Mouse (Mus musculus) bone marrow, adult 2 months (tissue): ENCODE measurements around the gene Myo15.

Experiments
- CTCF ChIP-seq: fragments of 200-500 bp; IDR thresholded peaks from 2 replicates; pipeline ENCODE4 v1.5.1; 2011; ENCODE audit warnings: low read length, control low read depth; ENCODE audit not compliant: control insufficient read depth, insufficient read depth
- POLR2A ChIP-seq: fragments of 200-500 bp; IDR thresholded peaks from 2 replicates; pipeline ENCODE4 v1.6.1; 2011; ENCODE audit warnings: low read depth, mild to moderate bottlenecking, control low read depth, low read length, borderline replicate concordance; ENCODE audit not compliant: control insufficient read depth

DNA sequence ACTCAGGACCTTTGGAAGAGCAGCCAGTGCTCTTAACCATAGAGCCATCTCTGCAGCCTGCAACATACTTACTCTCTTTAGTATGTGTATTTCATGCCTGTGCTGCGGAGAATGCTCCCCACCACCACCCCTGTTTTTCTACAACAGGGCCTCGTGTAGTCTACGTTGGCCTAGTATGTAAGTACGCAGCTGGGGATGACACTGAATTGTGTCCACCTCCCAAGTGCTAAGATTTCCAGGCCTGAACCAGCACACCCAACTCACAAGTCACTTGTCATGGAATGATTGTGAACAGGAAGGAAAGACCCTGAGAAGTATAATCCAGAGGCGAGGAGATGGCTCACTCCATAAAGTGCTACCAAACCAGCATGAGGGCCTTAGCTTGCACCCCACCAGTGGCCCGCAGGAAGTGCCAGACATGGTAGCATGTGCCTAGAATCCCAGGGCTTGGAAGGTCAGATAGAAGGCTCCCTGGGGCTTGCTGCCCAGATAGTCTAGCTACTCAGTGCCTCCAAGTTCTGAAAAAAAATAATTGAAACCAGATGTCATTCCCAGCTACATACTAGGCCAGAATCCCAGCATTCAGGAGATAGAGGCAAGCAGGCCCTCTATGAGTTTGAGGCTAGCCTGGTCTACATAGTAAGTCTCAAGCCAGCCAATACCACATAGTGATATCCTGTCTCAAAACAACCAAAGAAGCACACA, 53.7 kb downstream of the Myo15 start:
- TF ChIP-seq CTCF, result no peak
- no peak for TF ChIP-seq POLR2A
